Mouse (Mus musculus): ENCODE measurements at regions not wholly inside any gene's neighbourhood (a gene's known extent, or its start where the extent isn't known, plus 50 kb on each side); places are given as distances from the start of the nearest gene placed in this dataset.

- no peak for TF ChIP-seq CTCF (IDR thresholded peaks at IDR 0.05; ENCODE audit: low read depth)
- TF ChIP-seq EP300 (IDR thresholded peaks at IDR 0.05; ENCODE audit: low read depth): no peak
These were observed 107.4 kb downstream of the Cd83 start for GRCm38 (mm10) chr13:43891928-43892327.
